Mouse (Mus musculus) megakaryocyte, embryonic 14.5 days (primary cell): ENCODE measurements around the gene Cd6.

Source experiments
- FLI1 ChIP-seq: IDR thresholded peaks from 2 replicates; pipeline ENCODE4 v1.6.1; 2012; ENCODE audit warnings: low read length, inconsistent platforms, mixed read lengths
- GATA1 ChIP-seq: IDR thresholded peaks from 3 replicates; pipeline ENCODE4 v1.6.1; 2012; ENCODE audit warnings: mixed read lengths, low read length, inconsistent platforms, borderline replicate concordance

- TF ChIP-seq GATA1 (no peak), FLI1 (no peak)
Observed at GRCm38 (mm10) chr19:10801070-10801469, 28.8 kb downstream of the Cd6 start.
